Mouse (Mus musculus): Measurements from ENCODE around the gene Zscan26. TPM values are rescaled to one million over a fixed set of nuclear protein-coding genes. Genes with fewer than 3 reads are reported as not detected.

The Zscan26 gene
- total and polyA plus RNA-seq, 3 experiments: 14.2 to 20.9 (median 14.8) TPM

- peak; percentile 78 for DNase-seq (ENCODE audit: extremely low read depth)
- Histone ChIP-seq H3K4me1 (ENCODE audit: control insufficient read depth in 1 of 2, insufficient read depth in 2 of 2) (peaks cover 2 to 4% of the 10 kb centered on the region in 2 experiments; a peak in 1 of 4 replicates), H3K9ac (ENCODE audit: insufficient read depth, low read depth) (peak within 1 kb of the TSS; percentile 80), H3K36me3 (replicated peaks in 1 of 2; ENCODE audit: control insufficient read depth in 1 of 2, insufficient read depth in 1 of 2, low read length in 1 of 2) (no peaks in the 10 kb centered on the region), H3K4me2 (ENCODE audit: insufficient read depth, low read depth, poor library complexity, severe bottlenecking) (peak within 1 kb of the TSS; percentile 76), H3K27ac (ENCODE audit: insufficient read depth, low read depth) (no peak within 1 kb of the TSS), H3K79me2 (replicated peaks; ENCODE audit: control insufficient read depth, extremely low read depth, insufficient read depth, poor library complexity, severe bottlenecking) (no peaks in the 10 kb centered on the region), H3K9me3 (replicated peaks; ENCODE audit: low read length) (no peaks in the 10 kb centered on the region), H3K4me3 (replicated peaks in 1 of 3; ENCODE audit: low read depth in 2 of 3, low read length in 2 of 3, poor library complexity in 1 of 3) (peak within 1 kb of the TSS; percentile 58 to 80 (median 60)), H3K27me3 (replicated peaks) (peaks cover 2% of the 10 kb centered on the region)
- in situ Hi-C loops (cut with MboI; ENCODE audit: low pct_ligation_motif_present, low pct_unique_long_range_greater_than_20kb, low sequenced_read_pairs): no loop called here
- dilution Hi-C loops (cut with MboI; ENCODE audit: extremely low pct_ligation_motif_present, extremely low pct_unique_long_range_greater_than_20kb, low sequenced_read_pairs): no loop called here
- TF ChIP-seq ZKSCAN1 (IDR thresholded peaks at IDR 0.05; ENCODE audit: borderline replicate concordance, low read depth, low read length) (no peak), NRF1 (IDR thresholded peaks at IDR 0.05; ENCODE audit: low read depth, low read length) (peak; percentile 90), E2F4 (IDR thresholded peaks at IDR 0.05; ENCODE audit: insufficient replicate concordance, low read depth, low read length) (no peak), UBTF (IDR thresholded peaks at IDR 0.05; ENCODE audit: low read depth, low read length) (no peak; the same call in 1 of the 2 replicates), BHLHE40 (IDR thresholded peaks at IDR 0.05; ENCODE audit: low read depth, low read length) (no peak), KAT2A (IDR thresholded peaks at IDR 0.05; ENCODE audit: insufficient replicate concordance, low read length) (no peak), CHD2 (IDR thresholded peaks at IDR 0.05; ENCODE audit: low read length) (no peak), SMC3 (IDR thresholded peaks at IDR 0.05; ENCODE audit: low read depth, low read length) (no peak), USF2 (conservative IDR thresholded peaks at IDR 0.05; ENCODE audit: low read depth, low read length) (no peak), MAZ (IDR thresholded peaks at IDR 0.05; ENCODE audit: low read depth, low read length) (no peak), POLR2A (IDR thresholded peaks at IDR 0.05; ENCODE audit: low read depth, low read length) (peak; percentile 85), TBP (conservative IDR thresholded peaks at IDR 0.05; ENCODE audit: low read depth, low read length) (no peak), JUN (IDR thresholded peaks at IDR 0.05; ENCODE audit: insufficient read depth, low read depth, low read length) (no peak), PAX5 (IDR thresholded peaks at IDR 0.05; ENCODE audit: low read length) (no peak), HCFC1 (IDR thresholded peaks at IDR 0.05; ENCODE audit: low read depth, low read length) (peak; percentile 43; the same call in 1 of the 2 replicates), SIN3A (IDR thresholded peaks at IDR 0.05; ENCODE audit: low read length) (0 out of 2 replicates have a peak, but pooled peaks have one; percentile 7), EP300 (IDR thresholded peaks at IDR 0.05; ENCODE audit: low read length) (no peak), MXI1 (IDR thresholded peaks at IDR 0.05; ENCODE audit: low read depth, low read length) (no peak; the same call in 1 of the 2 replicates), NELFE (IDR thresholded peaks at IDR 0.05; ENCODE audit: low read depth, low read length) (peak; percentile 59; the same call in 1 of the 2 replicates), MYC (IDR thresholded peaks at IDR 0.05; ENCODE audit: low read depth, low read length) (0 out of 2 replicates have a peak, but pooled peaks have one; percentile 20), ELF1 (IDR thresholded peaks at IDR 0.05; ENCODE audit: low read depth, low read length) (peak; percentile 65; the same call in 1 of the 2 replicates), ZC3H11A (IDR thresholded peaks at IDR 0.05; ENCODE audit: low read depth, low read length) (no peak), CTCF (conservative IDR thresholded peaks at IDR 0.05 in 1 of 2, IDR thresholded peaks at IDR 0.05 in 1 of 2; ENCODE audit: low read depth in 2 of 2, low read length in 2 of 2) (no peak), ZNF384 (IDR thresholded peaks at IDR 0.05; ENCODE audit: low read depth, low read length) (no peak), POLR2AphosphoS2 (IDR thresholded peaks at IDR 0.05; ENCODE audit: low read depth, low read length) (no peak), MAFK (IDR thresholded peaks at IDR 0.05; ENCODE audit: insufficient replicate concordance, low read length) (no peak), RAD21 (IDR thresholded peaks at IDR 0.05; ENCODE audit: low read depth, low read length) (no peak), TCF12 (IDR thresholded peaks at IDR 0.05; ENCODE audit: low read depth, low read length) (peak; percentile 67; the same call in 1 of the 2 replicates), MAX (IDR thresholded peaks at IDR 0.05; ENCODE audit: low read length) (peak; percentile 63; the same call in 1 of the 2 replicates), ZMIZ1 (IDR thresholded peaks at IDR 0.05; ENCODE audit: low read depth, low read length) (peak; percentile 47), RCOR1 (conservative IDR thresholded peaks at IDR 0.05; ENCODE audit: low read depth, low read length) (no peak), IRF4 (IDR thresholded peaks at IDR 0.05; ENCODE audit: low read depth, low read length) (no peak; the same call in 1 of the 2 replicates), CHD1 (IDR thresholded peaks at IDR 0.05; ENCODE audit: low read depth, low read length) (no peak), MEF2A (IDR thresholded peaks at IDR 0.05; ENCODE audit: borderline replicate concordance, low read depth, low read length) (peak; percentile 13; the same call in 1 of the 2 replicates), GABPA (IDR thresholded peaks at IDR 0.05; ENCODE audit: insufficient replicate concordance, low read depth, low read length) (no peak), USF1 (IDR thresholded peaks at IDR 0.05; ENCODE audit: low read depth, low read length) (no peak), JUND (conservative IDR thresholded peaks at IDR 0.05; ENCODE audit: low read depth, low read length) (no peak), ETS1 (conservative IDR thresholded peaks at IDR 0.05; ENCODE audit: low read depth, low read length) (no peak)
Observed at GRCm38 (mm10) chr13:21468061-21469019, 14.8 kb upstream of the Zscan26 start, which contains the start of gene Nkapl. TSS of gene Nkapl (minus strand) at chr13:21468509.
